Mouse (Mus musculus) hematopoietic stem cell, adult 5-6 weeks (primary cell): ENCODE results near the gene Fam151a. TPM values are rescaled to one million over a fixed set of nuclear protein-coding genes. Genes with fewer than 3 reads are reported as not detected.
"Not testable (repeated sequence)": the region's sequence is repeated elsewhere in the genome, so short reads cannot be mapped to it uniquely, and the experiment has no call there.

Experiments
- ATAC-seq, 2 experiments: fragments of 125-278 bp in 1 of 2; replicated peaks in 1 of 2; 2 replicates each; pipeline ENCODE4 v1.8.0; 2016 to 2017; ENCODE audit warnings: inconsistent platforms in 2 of 2, mild to moderate bottlenecking in 2 of 2, moderate number of reproducible peaks in 2 of 2, low read depth in 1 of 2, moderate TSS enrichment in 1 of 2; ENCODE audit not compliant: low FRiP score in 2 of 2, poor library complexity in 2 of 2, severe bottlenecking in 2 of 2, insufficient read depth in 1 of 2, low TSS enrichment in 1 of 2
- total RNA-seq: library from RNA; stranded (forward); fragments of 172-1452, 232-1000 nt; gene quantifications from 2 replicates; pipeline ENCODE4 v1.2.3, GENCODE M21; 2017

Gene Fam151a
- not detected in 2 replicates for total RNA-seq

DNA sequence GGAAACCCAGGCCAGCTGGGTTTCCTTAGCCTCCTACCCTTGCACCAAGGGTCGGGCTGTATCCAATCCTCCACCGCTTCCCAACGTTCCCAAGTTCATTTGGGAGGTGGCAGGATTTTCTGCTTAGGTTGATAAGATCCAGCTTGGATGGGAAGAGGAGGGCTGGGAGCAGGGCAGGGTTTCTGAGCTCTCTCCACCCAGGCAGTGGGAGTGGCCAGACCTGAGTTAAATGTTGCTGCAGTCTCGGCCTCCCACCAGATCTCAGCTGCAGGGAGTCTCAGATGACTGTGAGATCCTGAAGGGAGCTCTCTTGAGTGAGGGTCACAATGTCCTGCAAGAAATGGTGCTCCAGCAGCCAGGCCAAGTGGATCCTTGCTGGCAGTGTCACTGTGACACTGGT lies at the start of gene Fam151a:
Gene Fam151a, plus strand, starts transcription at position 254 of the 400 bp plus-strand sequence.
- ATAC-seq: no peak

GRCm38 (mm10) chr4:106688636-106689296 lies 44.9 kb upstream of the Fam151a start:
- ATAC-seq: no peak

- no peak for ATAC-seq
These were observed 39.8 kb upstream of the Fam151a start for GRCm38 (mm10) chr4:106693841-106694430.

- peak; percentile 65 to 76; a peak in 2 of 4 replicates for ATAC-seq
These were observed 33.7 kb upstream of the Fam151a start for GRCm38 (mm10) chr4:106699989-106700388.

DNA sequence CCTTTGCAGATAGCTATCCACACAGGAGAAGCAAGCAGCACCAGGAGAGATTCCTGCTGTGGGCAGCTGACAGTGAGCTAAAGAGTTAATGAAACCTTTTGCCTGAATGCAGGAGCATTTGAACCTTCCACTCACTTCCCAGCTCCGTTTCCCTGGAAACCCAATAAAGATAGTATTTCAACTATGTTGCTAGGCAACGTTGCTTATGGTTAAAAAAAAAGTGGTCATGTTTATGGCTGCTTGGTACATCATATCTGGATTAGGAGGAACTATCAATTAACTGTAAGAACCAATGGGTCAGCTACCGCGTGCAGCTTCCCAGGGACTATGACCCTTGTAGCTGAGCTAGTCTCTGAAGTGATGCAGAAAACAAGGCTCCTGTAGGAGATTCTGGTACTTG lies 32.9 kb upstream of the Fam151a start:
- no peak for ATAC-seq

DNA sequence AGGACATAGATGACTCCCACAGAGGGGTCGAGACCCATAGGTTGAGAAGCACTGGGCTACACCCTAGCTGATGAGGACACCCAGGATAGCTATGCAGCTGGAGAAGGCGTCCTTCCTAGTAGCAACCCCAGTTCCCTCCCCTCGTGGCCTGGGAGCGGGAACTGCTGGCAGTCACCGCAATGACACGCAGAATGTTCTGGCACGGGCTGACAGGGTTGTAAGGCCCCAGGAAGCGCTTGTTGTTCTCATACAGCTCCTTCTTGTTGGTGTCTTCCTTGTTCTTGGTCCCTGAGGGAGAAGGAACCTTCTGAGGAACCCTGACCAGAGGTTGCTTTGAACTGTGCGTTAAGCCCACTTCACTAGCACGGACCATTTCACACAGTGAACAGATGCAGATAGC lies 29.7 kb upstream of the Fam151a start:
- no peak for ATAC-seq

- no peak for ATAC-seq
These were observed 29.3 kb upstream of the Fam151a start for GRCm38 (mm10) chr4:106704416-106704815.

DNA sequence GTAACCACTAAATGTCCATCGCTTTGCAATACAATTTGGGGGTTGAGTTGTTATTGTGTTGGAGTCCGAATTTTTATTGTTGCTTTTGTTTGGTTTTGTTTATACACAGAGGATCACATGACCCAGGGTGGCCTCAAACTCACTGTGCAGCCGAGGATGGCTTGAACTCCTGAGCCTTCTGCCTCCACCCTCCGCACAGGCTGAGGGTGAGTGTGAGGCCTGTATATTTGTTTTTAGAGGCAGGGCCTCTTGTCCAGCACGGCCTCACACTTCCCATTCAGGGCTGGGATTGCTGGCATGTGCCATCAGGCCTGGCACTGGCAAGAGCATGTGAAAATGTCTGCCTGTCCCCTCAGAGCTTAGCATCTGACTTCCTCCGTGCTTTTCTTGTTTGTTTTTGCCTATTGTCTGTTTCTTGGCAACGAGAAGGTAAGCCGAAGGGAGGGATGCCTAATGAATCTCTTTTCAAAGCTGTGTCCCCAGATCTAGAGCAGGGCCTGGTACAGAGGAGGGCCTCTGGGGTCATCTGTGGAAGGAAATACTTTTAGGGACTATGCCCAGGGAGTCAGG lies 28.5 kb upstream of the Fam151a start:
- ATAC-seq: no peak

DNA sequence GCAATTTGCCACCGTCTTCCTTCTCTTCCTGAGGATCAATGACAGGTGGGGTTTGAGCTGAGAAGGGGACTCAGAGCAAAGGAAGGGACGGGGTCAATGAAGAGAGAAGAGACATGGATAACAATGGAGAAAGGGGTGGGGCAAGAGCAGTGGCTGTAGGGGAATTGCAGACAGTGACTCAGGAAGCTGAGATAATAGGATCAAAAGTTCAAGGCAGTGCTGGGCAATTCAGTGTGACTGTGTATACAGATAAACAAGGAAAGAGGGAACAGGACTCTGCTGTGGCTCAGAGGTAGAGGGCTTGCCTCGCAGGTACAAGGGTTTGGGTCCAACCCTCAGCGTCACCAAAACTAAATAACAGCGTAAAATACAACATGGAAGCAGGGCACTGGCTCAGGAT lies 25.7 kb upstream of the Fam151a start:
- ATAC-seq: no peak

DNA sequence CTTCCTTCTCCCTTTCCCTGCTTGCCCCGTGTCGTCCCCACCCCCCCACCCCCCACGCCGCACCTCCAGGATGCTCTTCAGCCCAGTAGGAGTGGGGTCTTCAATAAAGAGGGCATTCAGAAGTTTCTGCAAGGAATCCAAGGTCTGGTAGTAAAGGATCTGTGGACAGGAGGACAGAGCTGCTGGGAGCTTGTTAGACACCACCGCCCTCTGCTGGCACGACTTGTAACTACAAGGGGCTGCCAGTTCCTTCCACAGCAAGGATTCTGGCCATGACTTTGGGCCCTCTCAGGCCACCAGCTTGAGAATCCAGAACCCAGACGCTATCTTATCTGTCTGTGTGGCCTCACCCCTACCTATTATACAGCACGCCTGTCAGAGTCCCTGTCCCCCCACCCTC lies 25.3 kb upstream of the Fam151a start:
- ATAC-seq: peak; percentile 68 to 75

GRCm38 (mm10) chr4:106713622-106714021 lies 20.1 kb upstream of the Fam151a start:
- ATAC-seq: no peak

GRCm38 (mm10) chr4:106720631-106721030 lies 13.1 kb upstream of the Fam151a start:
- no peak for ATAC-seq

- no peak for ATAC-seq
These were observed 2.9 kb upstream of the Fam151a start, which contains the start of gene Mroh7 for GRCm38 (mm10) chr4:106730814-106731213. Gene Mroh7, minus strand, starts transcription at chr4:106730925.

DNA sequence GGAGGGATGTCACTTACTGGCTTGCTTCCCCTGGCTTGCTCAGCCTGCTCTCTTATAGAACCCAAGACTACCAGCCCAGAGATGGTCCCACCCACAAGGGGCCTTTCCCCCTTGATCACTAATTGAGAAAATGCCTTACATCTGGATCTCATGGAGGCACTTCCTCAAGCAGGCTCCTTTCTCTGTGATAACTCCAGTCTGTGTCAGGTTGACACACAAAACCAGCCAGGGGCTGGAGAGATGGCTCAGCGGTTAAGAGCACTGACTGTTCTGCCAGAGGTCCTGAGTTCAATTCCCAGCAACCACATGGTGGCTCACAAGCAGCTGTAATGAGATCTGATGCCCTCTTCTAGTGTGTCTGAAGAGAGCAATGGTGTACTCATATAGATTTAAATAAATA lies 3.2 kb downstream of the Fam151a start:
- not testable (repeated sequence) for ATAC-seq

DNA sequence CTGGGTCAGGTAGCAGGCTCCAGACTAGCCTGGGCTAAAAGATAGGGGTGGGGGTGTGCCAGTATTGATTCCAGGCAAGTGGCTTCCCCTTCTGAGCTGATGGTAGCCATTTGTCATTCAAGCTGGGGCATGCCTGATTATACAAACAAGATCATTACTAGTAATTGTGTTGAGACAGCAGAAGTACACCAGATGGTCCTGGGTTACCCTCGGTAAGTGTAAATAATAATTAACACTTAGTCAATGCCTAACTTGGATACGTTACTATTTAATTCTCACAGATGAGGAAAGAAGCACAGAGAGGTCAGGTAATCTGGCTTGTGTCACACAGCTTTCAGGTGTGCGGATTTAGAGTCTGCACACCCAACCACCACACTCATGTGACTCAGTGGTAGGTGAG lies 4.2 kb downstream of the Fam151a start:
- no peak for ATAC-seq

DNA sequence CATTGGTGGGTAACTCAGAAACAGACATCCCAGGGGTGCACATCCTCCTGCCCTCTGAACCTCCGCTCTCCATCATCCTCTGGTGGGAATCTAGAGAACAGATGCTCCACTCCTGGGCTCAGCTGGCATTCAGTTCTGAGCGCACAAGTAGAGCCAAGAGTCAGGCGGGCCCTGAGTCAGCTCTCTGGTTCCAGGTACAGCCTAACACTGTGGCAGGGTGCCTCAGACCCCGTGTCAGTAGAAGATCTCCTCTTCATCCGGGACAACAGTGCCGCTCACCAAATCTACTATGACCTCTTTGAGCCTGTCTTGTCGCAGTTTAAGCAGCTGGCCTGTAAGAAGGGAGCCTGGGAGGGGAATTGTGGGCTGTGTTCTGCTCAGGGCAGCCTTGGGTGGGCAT lies 12.2 kb downstream of the Fam151a start:
- no peak for ATAC-seq

DNA sequence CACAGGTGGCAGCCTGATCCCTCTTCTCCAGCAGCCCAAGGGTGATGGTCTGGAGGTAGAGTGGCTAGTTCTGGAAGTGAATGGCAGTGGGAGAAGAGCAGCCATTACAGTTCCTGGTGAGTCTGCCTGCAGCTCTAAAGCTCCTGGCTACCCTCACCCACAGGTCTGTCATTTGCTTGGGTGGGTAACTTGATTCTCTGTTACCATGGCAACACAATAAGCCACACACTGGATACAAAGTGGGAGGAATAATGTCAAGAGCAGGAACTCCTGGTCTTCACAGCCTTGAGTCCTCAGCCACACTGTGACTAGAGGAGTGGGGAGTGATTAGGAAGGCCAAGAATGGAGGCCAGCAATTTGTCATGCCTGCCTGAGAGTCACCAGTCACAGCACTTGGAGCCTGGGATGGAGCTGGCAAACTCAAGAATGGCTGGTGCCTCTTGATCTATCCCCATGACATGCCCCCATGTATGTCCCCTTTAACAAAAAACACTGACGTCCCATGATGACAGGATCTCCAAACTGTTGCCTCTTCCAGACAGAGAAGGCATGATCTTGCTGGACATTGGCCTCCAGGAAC lies 13.4 kb downstream of the Fam151a start:
- no peak for ATAC-seq

- ATAC-seq: peak; percentile 54 to 57
These were observed 16.0 kb downstream of the Fam151a start for GRCm38 (mm10) chr4:106749699-106750098.
